In genomic region chr1:153746728-153747127, GRCm38 (mm10) we compare ENCODE assay signal across 8 mouse cellular contexts. TPM values are rescaled to one million over a fixed set of nuclear protein-coding genes. Genes with fewer than 3 reads are reported as not detected.
DNase-seq lines count a peak whose midpoint lies in the region; ATAC-seq lines count a peak whose summit lies in the region.

No protein-coding gene starts in this region.

- peaks cover 3% of the 10 kb centered on the region; the same call in 1 of the 2 replicates for H3K27me3 ChIP-seq in kidney, embryonic 16.5 days (ENCODE audit: insufficient read depth, low read length)

- ATAC-seq in kidney, embryonic 16.5 days (ENCODE audit: low FRiP score, low TSS enrichment), result no peak

- H3K4me3 ChIP-seq in kidney, embryonic 16.5 days (ENCODE audit: low read length), result no peak overlapping the region

- H3K27ac ChIP-seq in kidney, embryonic 16.5 days (ENCODE audit: low read length), result no peak overlapping the region

- no peak overlapping the region for H3K4me2 ChIP-seq in kidney, embryonic 16.5 days (replicated peaks; ENCODE audit: low read depth, low read length)

- peak; percentile 71 for DNase-seq in kidney, adult 18-20 months
- peak; percentile 69 for DNase-seq in T-cell, adult 2 months (ENCODE audit: low spot score)
- DNase-seq in cerebellum, postnatal 25 days, result peak; percentile 77 to 87
- DNase-seq in gastrocnemius, postnatal 4 days (ENCODE audit: low spot score in 2 of 2), result peak; percentile 59 to 75
- peak; percentile 43 for DNase-seq in layer of hippocampus, adult 9-11 months
- peak; percentile 85 for DNase-seq in mesoderm, embryonic 11.5 days (ENCODE audit: low read depth, low spot score)
- peak; percentile 38 to 75 for DNase-seq in spleen, postnatal 14 days (ENCODE audit: low spot score in 2 of 2)

- no peak overlapping the region for H3K9ac ChIP-seq in kidney, embryonic 16.5 days (replicated peaks; ENCODE audit: low read length)

- H3K9me3 ChIP-seq in kidney, embryonic 16.5 days (ENCODE audit: low read length), result no peaks in the 10 kb centered on the region

- 0 out of 2 replicates have a peak, but pooled peaks cover 2% of the 10 kb centered on the region for H3K36me3 ChIP-seq in kidney, embryonic 16.5 days (ENCODE audit: insufficient read depth, low read length)

- peaks cover 23% of the 10 kb centered on the region for H3K4me1 ChIP-seq in kidney, embryonic 16.5 days (ENCODE audit: insufficient read depth, low read length)

- 4% methylated on average over 12 of the region's 12 CpGs for WGBS in kidney, embryonic 16.5 days

RNA-seq across cellular contexts. Expression of gene Rnasel, which starts 2.5 kb away (rescaled TPM):
- 10.7 and 12.4 TPM in 2 replicates for polyA plus RNA-seq in kidney, embryonic 16.5 days (2015; fragmentation: Nextera tagmentation; extraction: Ambion mirVana)
- 10 to 100 TPM; 15.2 to 15.9 TPM for total RNA-seq in gastrocnemius, postnatal 4 days (2021)

RNA-seq across cellular contexts. Expression of gene Rgs16, which starts 6.6 kb away (rescaled TPM):
- polyA plus RNA-seq in kidney, embryonic 16.5 days (2015; fragmentation: Nextera tagmentation; extraction: Ambion mirVana), result 4.5 and 5.0 TPM in 2 replicates
- total RNA-seq in gastrocnemius, postnatal 4 days (2021), result 10 to 100 TPM; 13.8 to 16.9 TPM
